Mouse (Mus musculus): ENCODE results near the gene Crim1.

DNA sequence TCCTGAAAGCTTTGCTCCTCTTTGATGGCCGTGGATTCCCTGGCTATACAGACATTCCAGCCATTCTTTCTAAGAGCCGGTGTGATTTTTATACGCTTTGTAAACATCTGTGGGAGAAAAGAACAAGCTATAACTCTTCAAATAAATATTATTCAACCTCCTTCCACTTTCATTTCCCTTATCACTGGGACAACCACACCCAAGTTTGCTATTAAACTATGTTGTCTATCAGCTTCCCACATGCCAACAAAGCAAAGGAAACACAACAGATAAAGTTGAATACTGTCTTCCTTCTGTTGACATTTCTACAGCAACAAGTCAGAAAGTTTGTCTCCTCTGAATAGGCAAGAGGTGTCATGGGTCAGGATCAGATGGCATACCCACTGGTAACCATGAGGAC, 48.9 kb downstream of the Crim1 start:
- TF ChIP-seq GATA1 (IDR thresholded peaks at IDR 0.05; ENCODE audit: low read length): no peak
- no peak for TF ChIP-seq TAL1 (IDR thresholded peaks at IDR 0.05; ENCODE audit: low read length)

All from erythroblast, embryonic 14.5 days (primary cell).